Mouse (Mus musculus): ENCODE measurements around the gene A430033K04Rik. TPM values are rescaled to one million over a fixed set of nuclear protein-coding genes. Genes with fewer than 3 reads are reported as not detected.

Gene A430033K04Rik
- polyA plus RNA-seq, 1 experiment from 2014 or later = 15.4 TPM

- H3K4me2 ChIP-seq (replicated peaks) = no peak overlapping the region
- H3K9me3 ChIP-seq (replicated peaks) = no peaks in the 10 kb centered on the region
- no peaks in the 10 kb centered on the region for H3K36me3 ChIP-seq
- H3K9ac ChIP-seq = no peak overlapping the region
- H3K4me1 ChIP-seq = 0 out of 2 replicates have a peak, but pooled peaks cover 3% of the 10 kb centered on the region
- 46% methylated on average over 6 of the region's 6 CpGs for whole genome bisulfite sequencing
- no peak overlapping the region for H3K27ac ChIP-seq (replicated peaks)
- ATAC-seq (ENCODE audit: insufficient number of reproducible peaks, low FRiP score, low TSS enrichment, low read depth) = no peak
- H3K4me3 ChIP-seq (replicated peaks) = no peak overlapping the region
- no peaks in the 10 kb centered on the region for H3K27me3 ChIP-seq
Measured at GRCm38 (mm10) chr5:138697466-138697865, 74.8 kb downstream of the A430033K04Rik start.

Small RNA genes lying within 50 kb of the gene (microRNA-seq; reads per million reads assigned to microRNA genes)
- gene Gm24082 (ENCODE audit: borderline number of aligned reads) = not detected

Other genes starting within 250 kb of the A430033K04Rik start
- gene Zfp157, start 181.4 kb upstream of the A430033K04Rik start, polyA plus RNA-seq (2015; fragmentation: Nextera tagmentation; extraction: Ambion mirVana) = 34.8 and 40.3 TPM in 2 replicates
- gene 1700123K08Rik, start 58.1 kb upstream of the A430033K04Rik start, polyA plus RNA-seq (2015; fragmentation: Nextera tagmentation; extraction: Ambion mirVana) = not detected in 2 replicates
- gene Zfp68, start 3.1 kb upstream of the A430033K04Rik start, polyA plus RNA-seq (2015; fragmentation: Nextera tagmentation; extraction: Ambion mirVana) = 66.1 and 67.3 TPM in 2 replicates
- gene Fam20c, start 131.7 kb downstream of the A430033K04Rik start, polyA plus RNA-seq (2015; fragmentation: Nextera tagmentation; extraction: Ambion mirVana) = 9.0 and 9.2 TPM in 2 replicates
- not detected in 2 replicates for gene Gm5294, start 197.2 kb downstream of the A430033K04Rik start, polyA plus RNA-seq (2015; fragmentation: Nextera tagmentation; extraction: Ambion mirVana)

Data from embryonic facial prominence, embryonic 15.5 days (tissue).